Mouse (Mus musculus) midbrain, embryonic 10.5 days (tissue): ENCODE data around the gene Usp39. TPM values are rescaled to one million over a fixed set of nuclear protein-coding genes. Genes with fewer than 3 reads are reported as not detected.

Experiments
- DNase-seq: peaks from one replicate; pipeline ENCODE4 v3.0.0-alpha.2; 2017; ENCODE audit warnings: low spot score
- H3K27ac ChIP-seq: fragments of 300-500 bp; sonication (generic); replicated peaks from 2 replicates; pipeline ENCODE4 v1.5.1; 2016; ENCODE audit warnings: mild to moderate bottlenecking
- H3K27me3 ChIP-seq: fragments of 300-500 bp; sonication (generic); 2 replicates; pipeline ENCODE4 v1.6.1; 2016; ENCODE audit warnings: low read depth, mild to moderate bottlenecking; ENCODE audit not compliant: poor library complexity, severe bottlenecking
- H3K36me3 ChIP-seq: fragments of 300-500 bp; sonication (generic); 2 replicates; pipeline ENCODE4 v1.6.1; 2016; ENCODE audit warnings: mild to moderate bottlenecking, moderate library complexity
- H3K4me1 ChIP-seq: fragments of 300-500 bp; sonication (generic); 2 replicates; pipeline ENCODE4 v1.6.1; 2016
- H3K4me3 ChIP-seq: fragments of 300-500 bp; sonication (generic); 2 replicates; pipeline ENCODE4 v1.5.1; 2016; ENCODE audit warnings: mild to moderate bottlenecking, moderate library complexity
- H3K9me3 ChIP-seq: fragments of 300-500 bp; sonication (generic); replicated peaks from 2 replicates; pipeline ENCODE4 v1.6.1; 2016; ENCODE audit warnings: mild to moderate bottlenecking
- WGBS: fragments of 180-500 bp; shearing (Covaris S2); methylation state at CpG from one replicate; pipeline ENCODE4 v1.1.7; 2016; 5-methylcytosine and 5-hydroxymethylcytosine counted together
- polyA plus RNA-seq: library from polyadenylated mRNA; unstranded; fragments of >200 nt; fragmentation: Nextera tagmentation; extraction: Ambion mirVana; gene quantifications from 2 replicates; pipeline ENCODE4 v1.2.1, GENCODE M21; 2016

Gene Usp39
- polyA plus RNA-seq, 1 experiment from 2014 or later = 89.3 TPM

GRCm38 (mm10) chr6:72382494-72382893 is 37.5 kb upstream of the Usp39 start:
- no peak for DNase-seq
- peaks cover 8% of the 10 kb centered on the region for H3K4me1 ChIP-seq
- H3K9me3 ChIP-seq = no peaks in the 10 kb centered on the region
- H3K27me3 ChIP-seq = peaks cover 41% of the 10 kb centered on the region
- no peaks in the 10 kb centered on the region for H3K36me3 ChIP-seq
- 90% methylated on average over 6 of the region's 6 CpGs for WGBS
- H3K27ac ChIP-seq = no peak overlapping the region
- H3K4me3 ChIP-seq = no peak overlapping the region

GRCm38 (mm10) chr6:72380131-72380770 is 35.3 kb upstream of the Usp39 start, which contains the start of gene Vamp5:
Vamp5 (minus strand) TSS chr6:72380468.
- peak; percentile 46 for DNase-seq
- Histone ChIP-seq H3K27ac (peak within 1 kb of the TSS; percentile 67), H3K9me3 (no peaks in the 10 kb centered on the region), H3K27me3 (peaks cover 41% of the 10 kb centered on the region), H3K4me3 (peak within 1 kb of the TSS; percentile 57), H3K36me3 (no peaks in the 10 kb centered on the region), H3K4me1 (peaks cover 8% of the 10 kb centered on the region)
- WGBS = 3% methylated on average over 49 of the region's 49 CpGs

GRCm38 (mm10) chr6:72379377-72380130 is 34.6 kb upstream of the Usp39 start:
- Histone ChIP-seq H3K4me1 (peaks cover 8% of the 10 kb centered on the region), H3K27ac (peak overlapping the region; percentile 67; the same call in 1 of the 2 replicates), H3K36me3 (no peaks in the 10 kb centered on the region), H3K9me3 (no peaks in the 10 kb centered on the region), H3K4me3 (peak overlapping the region; percentile 57), H3K27me3 (peaks cover 41% of the 10 kb centered on the region)
- DNase-seq = no peak
- 47% methylated on average over 7 of the region's 7 CpGs for WGBS

GRCm38 (mm10) chr6:72378510-72379234 is 33.7 kb upstream of the Usp39 start:
- DNase-seq = no peak
- Histone ChIP-seq H3K9me3 (no peaks in the 10 kb centered on the region), H3K27ac (no peak overlapping the region), H3K27me3 (peaks cover 41% of the 10 kb centered on the region), H3K4me1 (peaks cover 8% of the 10 kb centered on the region), H3K4me3 (no peak overlapping the region), H3K36me3 (no peaks in the 10 kb centered on the region)
- 85% methylated on average over 8 of the region's 8 CpGs for WGBS

DNA sequence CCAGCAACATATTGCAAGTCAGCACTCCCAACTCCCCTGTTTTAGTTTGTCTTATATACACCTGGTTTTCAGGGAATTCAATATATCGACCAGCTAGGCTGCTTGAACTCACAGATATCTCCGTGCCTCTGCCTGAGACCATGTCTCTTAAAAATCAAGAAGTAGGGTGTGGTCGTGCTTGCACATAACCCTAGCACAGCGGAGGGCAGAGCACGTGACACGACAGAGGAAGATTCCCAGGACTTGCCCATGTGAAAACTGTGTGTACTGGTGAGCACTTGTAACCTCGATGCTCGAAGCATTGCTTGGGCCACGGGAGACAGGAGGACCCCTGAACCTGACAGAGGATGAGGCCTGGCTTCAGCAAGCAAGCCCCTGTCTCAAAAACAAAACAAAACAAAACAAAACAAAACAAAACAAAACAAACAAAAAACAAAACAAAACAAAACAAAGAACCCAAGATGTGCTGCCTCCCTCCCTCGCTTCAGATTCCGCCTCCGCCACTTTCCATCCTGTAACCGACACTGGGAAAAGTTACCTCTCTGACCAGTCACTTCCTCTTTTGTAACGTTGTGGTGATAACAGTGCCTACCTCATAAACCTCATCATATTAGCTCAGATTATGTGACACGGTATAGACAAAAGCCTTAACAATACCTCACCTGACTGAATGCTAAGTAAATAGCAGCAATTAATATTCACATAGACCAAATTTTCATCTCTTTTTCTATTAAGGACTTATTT is 30.0 kb upstream of the Usp39 start:
- no peak overlapping the region for H3K4me3 ChIP-seq
- no peaks in the 10 kb centered on the region for H3K36me3 ChIP-seq
- no peaks in the 10 kb centered on the region for H3K9me3 ChIP-seq
- WGBS = 88% methylated on average over 15 of the region's 15 CpGs
- H3K4me1 ChIP-seq = peaks cover 16% of the 10 kb centered on the region
- no peak overlapping the region for H3K27ac ChIP-seq
- H3K27me3 ChIP-seq = peaks cover 20% of the 10 kb centered on the region
- DNase-seq = no peak

- Histone ChIP-seq H3K27ac (no peak overlapping the region), H3K36me3 (no peaks in the 10 kb centered on the region), H3K9me3 (no peaks in the 10 kb centered on the region), H3K4me3 (no peak overlapping the region), H3K27me3 (peaks cover 12% of the 10 kb centered on the region), H3K4me1 (peaks cover 14% of the 10 kb centered on the region)
- 80% methylated on average over 7 of the region's 7 CpGs for WGBS
- DNase-seq = no peak
These were observed 29.2 kb upstream of the Usp39 start for GRCm38 (mm10) chr6:72374206-72374605.

DNA sequence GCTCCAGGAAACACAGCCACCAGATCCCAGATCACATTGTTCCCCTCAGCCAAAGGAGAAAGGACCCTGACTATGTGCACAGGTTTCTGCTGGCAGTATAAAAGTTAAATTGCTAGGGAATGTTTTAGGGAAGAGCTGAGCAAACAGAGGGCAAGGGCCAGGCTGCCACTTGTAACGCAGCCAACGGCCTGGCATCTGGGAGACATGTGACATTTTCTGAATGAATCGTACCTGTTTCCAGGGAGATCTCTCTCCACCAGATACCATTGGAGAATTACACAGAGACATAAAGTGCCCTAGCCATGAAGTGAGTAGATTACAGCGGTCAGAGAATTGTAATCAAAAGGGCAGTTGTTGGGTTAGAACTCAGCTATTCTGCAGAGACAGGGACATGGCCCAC is 28.2 kb upstream of the Usp39 start:
- Histone ChIP-seq H3K9me3 (no peaks in the 10 kb centered on the region), H3K36me3 (no peaks in the 10 kb centered on the region), H3K27ac (no peak overlapping the region), H3K4me1 (peaks cover 14% of the 10 kb centered on the region), H3K4me3 (no peak overlapping the region), H3K27me3 (peaks cover 2% of the 10 kb centered on the region; the same call in 1 of the 2 replicates)
- DNase-seq = no peak
- 90% methylated on average over 4 of the region's 4 CpGs for WGBS

DNA sequence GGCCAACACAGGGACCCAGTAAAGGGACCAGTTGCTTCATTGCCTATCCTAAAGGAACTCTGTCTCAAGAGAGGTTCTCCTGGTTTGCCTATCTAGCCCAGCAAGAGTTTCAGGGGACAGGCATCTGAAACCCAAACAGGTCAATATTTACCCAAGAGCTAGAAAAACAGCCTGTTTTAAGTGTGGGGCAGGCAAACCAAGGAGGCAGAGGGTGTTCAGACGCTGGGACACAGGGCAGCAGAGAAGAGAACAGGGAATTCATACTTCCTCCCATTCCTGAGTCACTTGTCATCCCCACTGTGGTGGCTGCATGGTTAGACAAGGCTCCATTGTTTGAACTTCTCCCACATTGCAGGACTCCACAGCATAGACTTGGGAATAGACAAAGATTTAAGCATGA is 26.6 kb upstream of the Usp39 start:
- 42% methylated on average over 1 of the region's 1 CpGs for WGBS
- H3K27ac ChIP-seq = no peak overlapping the region

GRCm38 (mm10) chr6:72371147-72371546 is 26.2 kb upstream of the Usp39 start:
- 46% methylated on average over 5 of the region's 5 CpGs for WGBS
- no peaks in the 10 kb centered on the region for H3K9me3 ChIP-seq
- no peak overlapping the region for H3K4me3 ChIP-seq
- no peaks in the 10 kb centered on the region for H3K27me3 ChIP-seq
- no peak overlapping the region for H3K27ac ChIP-seq
- peaks cover 14% of the 10 kb centered on the region for H3K4me1 ChIP-seq
- DNase-seq = no peak
- H3K36me3 ChIP-seq = no peaks in the 10 kb centered on the region

More for the DNA sequence above, 26.6 kb upstream of the Usp39 start:
- Histone ChIP-seq H3K9me3 (no peaks in the 10 kb centered on the region), H3K4me1 (peaks cover 14% of the 10 kb centered on the region), H3K36me3 (no peaks in the 10 kb centered on the region), H3K27me3 (no peaks in the 10 kb centered on the region), H3K4me3 (no peak overlapping the region)
- no peak for DNase-seq

- H3K27ac ChIP-seq = no peak overlapping the region
- no peaks in the 10 kb centered on the region for H3K9me3 ChIP-seq
- no peak overlapping the region for H3K4me3 ChIP-seq
- H3K4me1 ChIP-seq = peaks cover 14% of the 10 kb centered on the region
- H3K36me3 ChIP-seq = no peaks in the 10 kb centered on the region
- no peaks in the 10 kb centered on the region for H3K27me3 ChIP-seq
- no peak for DNase-seq
- WGBS = 84% methylated on average over 12 of the region's 12 CpGs
These were observed 25.1 kb upstream of the Usp39 start for GRCm38 (mm10) chr6:72370091-72370490.

GRCm38 (mm10) chr6:72369557-72369956 is 24.6 kb upstream of the Usp39 start:
- Histone ChIP-seq H3K27ac (no peak overlapping the region), H3K27me3 (no peaks in the 10 kb centered on the region), H3K9me3 (no peaks in the 10 kb centered on the region), H3K4me1 (peaks cover 14% of the 10 kb centered on the region), H3K4me3 (no peak overlapping the region), H3K36me3 (no peaks in the 10 kb centered on the region)
- WGBS = 84% methylated on average over 4 of the region's 4 CpGs
- no peak for DNase-seq

GRCm38 (mm10) chr6:72367460-72367974 is 22.5 kb upstream of the Usp39 start:
- Histone ChIP-seq H3K4me1 (peaks cover 20% of the 10 kb centered on the region), H3K27me3 (no peaks in the 10 kb centered on the region), H3K4me3 (no peak overlapping the region), H3K27ac (no peak overlapping the region), H3K36me3 (no peaks in the 10 kb centered on the region), H3K9me3 (no peaks in the 10 kb centered on the region)
- 74% methylated on average over 4 of the region's 4 CpGs for WGBS
- no peak for DNase-seq
